Mouse (Mus musculus) embryonic facial prominence, embryonic 11.5 days (tissue): ENCODE measurements around the gene Foxd1. TPM values are rescaled to one million over a fixed set of nuclear protein-coding genes. Genes with fewer than 3 reads are reported as not detected.
A peak's percentile ranks its signal among the peaks of the same experiment; 100 is the strongest.

Experiments used
- ATAC-seq: fragments of 200-750 bp; cut with Nextera tagmentation; replicated peaks from 2 replicates; pipeline ENCODE4 v1.8.0; 2017; ENCODE audit warnings: low read depth; ENCODE audit not compliant: insufficient number of reproducible peaks, low FRiP score, low TSS enrichment
- DNase-seq: peaks from one replicate; pipeline ENCODE4 v3.0.0-alpha.2; 2015; ENCODE audit warnings: low spot score
- H3K27ac ChIP-seq: fragments of 300-500 bp; sonication (generic); replicated peaks from 2 replicates; pipeline ENCODE4 v1.5.1; 2014; ENCODE audit warnings: mild to moderate bottlenecking, low read depth, low read length, control low read depth
- H3K27me3 ChIP-seq: fragments of 300-500 bp; sonication (generic); 2 replicates; pipeline ENCODE4 v1.6.1; 2014; ENCODE audit warnings: mild to moderate bottlenecking, low read length, moderate library complexity, mixed read lengths; ENCODE audit not compliant: control insufficient read depth, insufficient read depth
- H3K36me3 ChIP-seq: fragments of 300-500 bp; sonication (generic); replicated peaks from 2 replicates; pipeline ENCODE4 v1.6.1; 2014; ENCODE audit warnings: low read depth, mild to moderate bottlenecking, low read length, moderate library complexity, mixed read lengths; ENCODE audit not compliant: control insufficient read depth, insufficient read depth
- H3K4me1 ChIP-seq: fragments of 300-500 bp; sonication (generic); 2 replicates; pipeline ENCODE4 v1.6.1; 2014; ENCODE audit warnings: low read length, mixed read lengths; ENCODE audit not compliant: control insufficient read depth, insufficient read depth
- H3K4me2 ChIP-seq: fragments of 300-500 bp; sonication (generic); 2 replicates; pipeline ENCODE4 v1.6.1; 2014; ENCODE audit warnings: low read depth, mild to moderate bottlenecking, control low read depth, low read length, moderate library complexity
- H3K4me3 ChIP-seq: fragments of 300-500 bp; sonication (generic); 2 replicates; pipeline ENCODE4 v1.5.1; 2014; ENCODE audit warnings: low read depth, low read length, control low read depth
- H3K9ac ChIP-seq: fragments of 300-500 bp; sonication (generic); replicated peaks from 2 replicates; pipeline ENCODE4 v1.6.1; 2014; ENCODE audit warnings: mild to moderate bottlenecking, control low read depth, low read length
- H3K9me3 ChIP-seq: fragments of 300-500 bp; sonication (generic); replicated peaks from 2 replicates; pipeline ENCODE4 v1.6.1; 2016; ENCODE audit warnings: mild to moderate bottlenecking, low read length, inconsistent platforms, mixed read lengths; ENCODE audit not compliant: control insufficient read depth
- WGBS: fragments of 180-500 bp; shearing (Covaris S2); extraction: QIAGEN DNeasy Blood & Tissue Kit; methylation state at CpG from one replicate; pipeline ENCODE4 v1.1.7; 2014; 5-methylcytosine and 5-hydroxymethylcytosine counted together
- polyA plus RNA-seq: library from polyadenylated mRNA; unstranded; fragments of >200 nt; fragmentation: Nextera tagmentation; extraction: Ambion mirVana; gene quantifications from 2 replicates; pipeline ENCODE4 v1.2.1, GENCODE M21; 2014

Foxd1 gene
- polyA plus RNA-seq, 1 experiment from 2014 or later = 8.2 TPM

GRCm38 (mm10) chr13:98340506-98340905 lies 13.5 kb upstream of the Foxd1 start:
- H3K27ac ChIP-seq = no peak overlapping the region
- 76% methylated on average over 5 of the region's 5 CpGs for whole genome bisulfite sequencing
- H3K4me2 ChIP-seq = no peak overlapping the region
- no peaks in the 10 kb centered on the region for H3K27me3 ChIP-seq
- H3K9ac ChIP-seq = no peak overlapping the region
- ATAC-seq = no peak
- no peaks in the 10 kb centered on the region for H3K9me3 ChIP-seq
- no peaks in the 10 kb centered on the region for H3K36me3 ChIP-seq
- no peak for DNase-seq
- no peak overlapping the region for H3K4me3 ChIP-seq
- H3K4me1 ChIP-seq = no peaks in the 10 kb centered on the region

- ATAC-seq = no peak
- Histone ChIP-seq H3K27me3 (peaks cover 24% of the 10 kb centered on the region), H3K9me3 (no peaks in the 10 kb centered on the region), H3K4me3 (no peak overlapping the region), H3K4me2 (no peak overlapping the region), H3K4me1 (0 out of 2 replicates have a peak, but pooled peaks cover 3% of the 10 kb centered on the region), H3K36me3 (no peaks in the 10 kb centered on the region), H3K9ac (no peak overlapping the region), H3K27ac (no peak overlapping the region)
- DNase-seq = no peak
- WGBS = 63% methylated on average over 4 of the region's 4 CpGs
Observed at GRCm38 (mm10) chr13:98349491-98349890, 4.6 kb upstream of the Foxd1 start.

GRCm38 (mm10) chr13:98351527-98351926 lies 2.5 kb upstream of the Foxd1 start:
- Histone ChIP-seq H3K4me2 (no peak overlapping the region), H3K9ac (no peak overlapping the region), H3K4me3 (no peak overlapping the region), H3K36me3 (no peaks in the 10 kb centered on the region), H3K27ac (no peak overlapping the region), H3K4me1 (0 out of 2 replicates have a peak, but pooled peaks cover 3% of the 10 kb centered on the region), H3K9me3 (no peaks in the 10 kb centered on the region), H3K27me3 (peaks cover 37% of the 10 kb centered on the region)
- 5% methylated on average over 8 of the region's 8 CpGs for WGBS
- no peak for ATAC-seq
- DNase-seq = peak; percentile 62

DNA sequence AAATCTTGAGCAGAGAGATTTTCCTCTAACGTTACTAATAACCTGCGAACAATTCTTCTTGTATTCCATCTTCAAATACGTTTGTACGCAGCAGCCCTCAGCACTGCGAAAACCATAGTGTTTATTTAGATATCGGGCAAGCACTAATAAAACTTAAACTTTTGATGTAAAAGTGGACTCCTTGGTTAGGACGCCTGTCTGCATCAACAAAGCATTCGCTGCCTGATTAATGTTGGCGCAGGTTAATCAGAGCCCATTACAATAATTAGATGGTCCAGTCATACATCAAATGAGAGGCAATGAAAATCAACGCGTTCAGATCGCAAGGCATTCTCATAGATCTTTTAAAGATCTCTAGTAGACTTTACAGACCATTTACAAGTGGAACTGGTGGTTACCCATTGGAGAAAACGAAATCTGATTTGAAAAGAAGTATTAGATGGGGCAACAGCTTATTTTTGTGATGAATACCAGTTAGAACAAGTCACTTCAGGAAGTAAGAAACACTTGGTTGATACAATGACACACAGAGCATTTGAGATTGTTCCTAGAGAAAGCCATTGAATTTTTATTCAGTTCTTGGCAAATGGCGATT lies 1.6 kb upstream of the Foxd1 start:
- peak; percentile 37 for DNase-seq
- no peak for ATAC-seq
- Histone ChIP-seq H3K36me3 (no peaks in the 10 kb centered on the region), H3K27ac (no peak overlapping the region), H3K9ac (no peak overlapping the region), H3K9me3 (no peaks in the 10 kb centered on the region), H3K27me3 (peaks cover 37% of the 10 kb centered on the region), H3K4me2 (no peak overlapping the region), H3K4me1 (0 out of 2 replicates have a peak, but pooled peaks cover 3% of the 10 kb centered on the region), H3K4me3 (no peak overlapping the region)
- WGBS = 9% methylated on average over 14 of the region's 14 CpGs

DNA sequence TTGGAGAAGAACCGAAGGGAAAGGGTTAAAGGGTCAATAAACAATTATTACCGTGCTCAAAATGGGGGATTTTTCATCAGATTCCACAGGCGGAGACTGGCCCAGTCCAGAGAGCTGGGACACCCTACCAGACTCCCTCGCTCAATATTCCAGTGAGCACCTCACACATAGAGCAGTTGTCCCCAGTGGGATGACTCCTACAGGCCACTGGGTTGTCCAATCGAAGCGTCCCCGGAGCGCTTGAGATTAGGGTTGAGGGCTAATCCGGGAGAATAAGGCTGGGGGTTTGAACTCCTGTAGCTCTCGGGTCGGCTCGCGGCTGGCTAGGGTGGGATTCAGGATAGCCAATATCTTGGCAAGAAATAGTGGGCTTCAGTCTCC lies 343 bp upstream of the Foxd1 start:
- H3K27ac ChIP-seq = no peak overlapping the region
- H3K4me1 ChIP-seq = peaks cover 3% of the 10 kb centered on the region; the same call in 1 of the 2 replicates
- H3K27me3 ChIP-seq = peaks cover 37% of the 10 kb centered on the region
- DNase-seq = no peak
- H3K9me3 ChIP-seq = no peaks in the 10 kb centered on the region
- peak; percentile 36; the same call in 1 of the 2 replicates for ATAC-seq
- peak overlapping the region; percentile 66 for H3K4me3 ChIP-seq
- no peaks in the 10 kb centered on the region for H3K36me3 ChIP-seq
- 0% methylated on average over 13 of the region's 13 CpGs for WGBS
- peak overlapping the region; percentile 26; the same call in 1 of the 2 replicates for H3K9ac ChIP-seq
- H3K4me2 ChIP-seq = peak overlapping the region; percentile 88

- Histone ChIP-seq H3K4me3 (peak overlapping the region; percentile 66), H3K27me3 (peaks cover 42% of the 10 kb centered on the region), H3K36me3 (no peaks in the 10 kb centered on the region), H3K9me3 (no peaks in the 10 kb centered on the region), H3K27ac (peak overlapping the region; percentile 78), H3K9ac (peak overlapping the region; percentile 80), H3K4me2 (peak overlapping the region; percentile 88), H3K4me1 (peaks cover 3% of the 10 kb centered on the region; the same call in 1 of the 2 replicates)
- ATAC-seq = 0 out of 2 replicates have a peak, but pooled peaks have one; percentile 5
- DNase-seq = peak; percentile 61
- WGBS = under 1% methylated on average over 62 of the region's 102 CpGs
Observed at GRCm38 (mm10) chr13:98354871-98355558, 973 bp downstream of the Foxd1 start.

- Histone ChIP-seq H3K4me2 (peak overlapping the region; percentile 88), H3K4me3 (peak overlapping the region; percentile 66), H3K36me3 (no peaks in the 10 kb centered on the region), H3K27me3 (peaks cover 47% of the 10 kb centered on the region), H3K4me1 (peaks cover 3% of the 10 kb centered on the region; the same call in 1 of the 2 replicates), H3K27ac (peak overlapping the region; percentile 78), H3K9me3 (no peaks in the 10 kb centered on the region), H3K9ac (peak overlapping the region; percentile 80)
- DNase-seq (peak; percentile 51), ATAC-seq (no peak)
- WGBS = under 1% methylated on average over 47 of the region's 81 CpGs
Observed at GRCm38 (mm10) chr13:98355559-98356111, 1.6 kb downstream of the Foxd1 start.
